Mouse (Mus musculus) myocyte (in vitro differentiated cells): Measurements from ENCODE around the gene Rab35.

Experiments used
- CEBPB ChIP-seq: IDR thresholded peaks from 2 replicates; pipeline ENCODE4 v1.6.1; 2011; ENCODE audit warnings: mild to moderate bottlenecking, moderate library complexity; ENCODE audit not compliant: poor library complexity, insufficient read depth, severe bottlenecking
- E2F4 ChIP-seq: IDR thresholded peaks from one replicate; pipeline ENCODE4 v1.6.1; 2011; ENCODE audit warnings: mild to moderate bottlenecking, control low read depth, moderate library complexity; ENCODE audit not compliant: insufficient read depth
- MAX ChIP-seq: IDR thresholded peaks from one replicate; pipeline ENCODE4 v1.6.1; 2011; ENCODE audit warnings: low read depth, mild to moderate bottlenecking, control low read depth
- MYOD1 ChIP-seq, 3 experiments: IDR thresholded peaks; one replicate each; pipeline ENCODE4 v1.6.1; 2011; ENCODE audit warnings: control low read depth in 2 of 3, low read depth in 2 of 3, mild to moderate bottlenecking in 2 of 3, moderate library complexity in 1 of 3; ENCODE audit not compliant: insufficient read length in 2 of 3, control insufficient read depth in 1 of 3
- MYOG ChIP-seq, 3 experiments: IDR thresholded peaks; one replicate each; pipeline ENCODE4 v1.6.1; 2011; ENCODE audit warnings: control low read depth in 2 of 3, low read depth in 2 of 3, mild to moderate bottlenecking in 2 of 3; ENCODE audit not compliant: insufficient read length in 2 of 3, control insufficient read depth in 1 of 3, insufficient read depth in 1 of 3
- POLR2A ChIP-seq: IDR thresholded peaks from one replicate; pipeline ENCODE4 v1.6.1; 2011; ENCODE audit warnings: low read depth, mild to moderate bottlenecking, control low read depth, moderate library complexity; ENCODE audit not compliant: insufficient read length
- POLR2AphosphoS2 ChIP-seq: IDR thresholded peaks from one replicate; pipeline ENCODE4 v1.6.1; 2011; ENCODE audit warnings: low read depth, control low read depth; ENCODE audit not compliant: insufficient read length
- SRF ChIP-seq: IDR thresholded peaks from one replicate; pipeline ENCODE4 v1.6.1; 2011; ENCODE audit warnings: low read depth; ENCODE audit not compliant: control insufficient read depth, insufficient read length
- TCF12 ChIP-seq: IDR thresholded peaks from one replicate; pipeline ENCODE4 v1.6.1; 2011; ENCODE audit warnings: mild to moderate bottlenecking, control low read depth; ENCODE audit not compliant: poor library complexity, insufficient read depth, severe bottlenecking
- USF1 ChIP-seq: IDR thresholded peaks from one replicate; pipeline ENCODE4 v1.6.1; 2011; ENCODE audit warnings: low read depth, mild to moderate bottlenecking, control low read depth, moderate library complexity

- TF ChIP-seq MYOG (IDR thresholded peaks at IDR 0.05; ENCODE audit: control insufficient read depth in 1 of 3, insufficient read depth in 1 of 3, insufficient read length in 2 of 3, low read depth in 2 of 3) = no peak
- TF ChIP-seq POLR2A = no peak
- no peak for TF ChIP-seq MAX
- TF ChIP-seq POLR2AphosphoS2 = no peak
- no peak for TF ChIP-seq E2F4
- TF ChIP-seq CEBPB = no peak
- TF ChIP-seq SRF = no peak
- no peak for TF ChIP-seq MYOD1 (IDR thresholded peaks at IDR 0.05; ENCODE audit: control insufficient read depth in 1 of 3, insufficient read length in 2 of 3, low read depth in 2 of 3)
- no peak for TF ChIP-seq TCF12
- no peak for TF ChIP-seq USF1
These were observed 1.4 kb upstream of the Rab35 start for GRCm38 (mm10) chr5:115630291-115630690.
